Mouse (Mus musculus) forebrain, embryonic 13.5 days (tissue): ENCODE results near the gene Gap43. TPM values are rescaled to one million over a fixed set of nuclear protein-coding genes. Genes with fewer than 3 reads are reported as not detected.
"Not testable (repeated sequence)": the region's sequence is repeated elsewhere in the genome, so short reads cannot be mapped to it uniquely, and the experiment has no call there.

Source experiments
- ATAC-seq: fragments of 200-750 bp; cut with Nextera tagmentation; 2 replicates; pipeline ENCODE4 v1.8.0; 2017
- H3K27ac ChIP-seq: fragments of 300-500 bp; sonication (generic); 2 replicates; pipeline ENCODE4 v1.5.1; 2015; ENCODE audit warnings: inconsistent platforms, mild to moderate bottlenecking, moderate library complexity
- H3K27me3 ChIP-seq: fragments of 300-500 bp; sonication (generic); 2 replicates; pipeline ENCODE4 v1.6.1; 2015; ENCODE audit warnings: mild to moderate bottlenecking, inconsistent platforms
- H3K36me3 ChIP-seq: fragments of 300-500 bp; sonication (generic); 2 replicates; pipeline ENCODE4 v1.6.1; 2015; ENCODE audit warnings: mild to moderate bottlenecking, inconsistent platforms; ENCODE audit not compliant: poor library complexity, severe bottlenecking
- H3K4me1 ChIP-seq: fragments of 300-500 bp; sonication (generic); 2 replicates; pipeline ENCODE4 v1.6.1; 2015; ENCODE audit warnings: inconsistent platforms
- H3K4me2 ChIP-seq: fragments of 300-500 bp; sonication (generic); 2 replicates; pipeline ENCODE4 v1.6.1; 2015; ENCODE audit warnings: inconsistent platforms, mild to moderate bottlenecking, moderate library complexity
- H3K4me3 ChIP-seq: fragments of 300-500 bp; sonication (generic); 2 replicates; pipeline ENCODE4 v1.5.1; 2015; ENCODE audit warnings: mild to moderate bottlenecking, inconsistent platforms
- H3K9ac ChIP-seq: fragments of 300-500 bp; sonication (generic); 2 replicates; pipeline ENCODE4 v1.6.1; 2015; ENCODE audit warnings: mild to moderate bottlenecking, inconsistent platforms
- H3K9me3 ChIP-seq: fragments of 300-500 bp; sonication (generic); replicated peaks from 2 replicates; pipeline ENCODE4 v1.6.1; 2016; ENCODE audit warnings: inconsistent platforms
- WGBS: fragments of 180-500 bp; shearing (Covaris S2); methylation state at CpG from one replicate; pipeline ENCODE4 v1.1.7; 2015; 5-methylcytosine and 5-hydroxymethylcytosine counted together
- microRNA-seq: library from miRNA; unstranded; fragments of <30 nt; microRNA quantifications from one replicate; pipeline ENCODE4, GENCODE M21; 2016
- polyA plus RNA-seq: library from polyadenylated mRNA; unstranded; fragments of >200 nt; fragmentation: Nextera tagmentation; extraction: Ambion mirVana; gene quantifications from 2 replicates; pipeline ENCODE4 v1.2.1, GENCODE M21; 2015

Gene Gap43
- polyA plus RNA-seq, 1 experiment from 2014 or later: 408 TPM

DNA sequence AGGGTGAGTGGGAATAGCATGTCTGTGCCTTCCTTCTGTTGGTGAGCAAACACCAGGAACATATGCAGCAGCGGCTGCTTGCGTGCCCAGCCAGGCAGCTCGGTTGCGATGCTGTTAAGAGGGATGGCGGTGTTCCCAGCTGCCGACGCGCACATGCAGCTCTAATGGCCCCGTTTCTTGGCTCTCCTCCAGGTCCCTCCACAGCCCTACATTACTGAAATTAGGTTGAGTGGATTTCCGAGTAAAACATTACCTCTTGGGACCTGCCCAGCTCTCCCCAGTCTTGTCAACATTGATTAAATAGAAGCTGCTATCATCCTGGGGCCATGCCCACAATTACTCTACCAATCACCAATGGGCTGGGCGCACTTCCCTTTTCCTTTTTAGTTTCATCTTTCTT is 84.8 kb downstream of the Gap43 start:
- no peaks in the 10 kb centered on the region for H3K27me3 ChIP-seq
- H3K9me3 ChIP-seq: no peaks in the 10 kb centered on the region
- peak; percentile 86 for ATAC-seq
- H3K27ac ChIP-seq: peak overlapping the region; percentile 44
- H3K4me1 ChIP-seq: 0 out of 2 replicates have a peak, but pooled peaks cover 4% of the 10 kb centered on the region
- 65% methylated on average over 11 of the region's 11 CpGs for WGBS
- no peak overlapping the region for H3K9ac ChIP-seq
- H3K4me2 ChIP-seq: peak overlapping the region; percentile 14; the same call in 1 of the 2 replicates
- H3K4me3 ChIP-seq: no peak overlapping the region
- no peaks in the 10 kb centered on the region for H3K36me3 ChIP-seq

- no peak overlapping the region for H3K4me3 ChIP-seq
- WGBS: 86% methylated on average over 3 of the region's 3 CpGs
- peak; percentile 75 for ATAC-seq
- no peaks in the 10 kb centered on the region for H3K9me3 ChIP-seq
- peak overlapping the region; percentile 44 for H3K27ac ChIP-seq
- H3K4me1 ChIP-seq: 0 out of 2 replicates have a peak, but pooled peaks cover 4% of the 10 kb centered on the region
- no peak overlapping the region for H3K9ac ChIP-seq
- no peak overlapping the region for H3K4me2 ChIP-seq
- H3K36me3 ChIP-seq: no peaks in the 10 kb centered on the region
- H3K27me3 ChIP-seq: no peaks in the 10 kb centered on the region
Measured at GRCm38 (mm10) chr16:42255222-42255621, 85.2 kb downstream of the Gap43 start.

- 0 out of 2 replicates have a peak, but pooled peaks cover 4% of the 10 kb centered on the region for H3K4me1 ChIP-seq
- H3K9ac ChIP-seq: no peak overlapping the region
- no peaks in the 10 kb centered on the region for H3K9me3 ChIP-seq
- H3K36me3 ChIP-seq: no peaks in the 10 kb centered on the region
- H3K4me2 ChIP-seq: no peak overlapping the region
- H3K4me3 ChIP-seq: no peak overlapping the region
- no peaks in the 10 kb centered on the region for H3K27me3 ChIP-seq
- ATAC-seq: no peak
- no peak overlapping the region for H3K27ac ChIP-seq
- 83% methylated on average over 5 of the region's 5 CpGs for WGBS
Measured at GRCm38 (mm10) chr16:42252252-42252651, 88.2 kb downstream of the Gap43 start.

DNA sequence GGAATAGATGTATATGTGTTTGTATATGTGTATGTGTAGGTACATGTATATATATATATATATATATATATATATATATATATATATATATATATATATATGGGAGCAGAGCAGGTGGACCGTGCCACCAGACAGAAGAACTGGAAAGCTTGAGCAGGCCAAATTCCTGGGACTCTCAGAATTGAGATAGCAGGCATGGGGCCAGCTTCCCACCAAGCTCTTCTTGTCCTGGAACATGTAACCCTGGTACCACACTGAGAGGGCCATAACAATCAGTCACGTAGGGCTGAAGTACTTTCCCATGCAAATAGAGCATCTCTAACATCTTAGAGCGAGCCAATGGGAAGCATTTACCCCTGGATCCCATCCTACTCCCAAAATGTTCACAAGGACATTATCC is 96.3 kb downstream of the Gap43 start:
- 85% methylated on average over 3 of the region's 3 CpGs for WGBS
- H3K27ac ChIP-seq, H3K4me2 ChIP-seq, H3K9ac ChIP-seq, ATAC-seq, H3K4me3 ChIP-seq, H3K27me3 ChIP-seq, H3K9me3 ChIP-seq, H3K36me3 ChIP-seq, H3K4me1 ChIP-seq: not testable (repeated sequence)

DNA sequence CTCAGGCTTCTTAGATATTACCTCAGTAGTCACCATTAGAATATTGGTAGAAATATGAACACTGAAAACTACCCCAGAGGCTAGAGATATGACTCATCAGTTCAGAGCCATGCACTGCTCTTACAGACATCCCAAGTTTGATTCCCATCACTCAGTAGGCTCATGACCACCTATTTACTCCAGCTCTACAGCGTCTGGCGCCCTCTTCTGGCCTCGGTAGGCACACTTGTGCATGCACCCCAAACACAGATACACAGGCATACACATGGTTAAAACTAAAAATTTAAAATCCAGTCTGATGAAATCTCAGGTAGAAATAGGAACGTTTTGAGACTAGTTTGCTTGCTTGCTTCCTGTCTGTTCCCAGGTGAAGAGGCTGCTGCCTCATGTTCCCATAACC is 109.1 kb downstream of the Gap43 start:
- H3K27ac ChIP-seq: no peak overlapping the region
- H3K9me3 ChIP-seq: 0 out of 2 replicates have a peak, but pooled peaks cover 4% of the 10 kb centered on the region
- ATAC-seq: no peak
- H3K4me2 ChIP-seq: no peak overlapping the region
- H3K36me3 ChIP-seq: no peaks in the 10 kb centered on the region
- H3K4me3 ChIP-seq: no peak overlapping the region
- no peaks in the 10 kb centered on the region for H3K4me1 ChIP-seq
- H3K27me3 ChIP-seq: no peaks in the 10 kb centered on the region
- 81% methylated on average over 4 of the region's 4 CpGs for WGBS
- no peak overlapping the region for H3K9ac ChIP-seq

Small RNA genes within 50 kb of the gene (microRNA-seq; reads per million reads assigned to microRNA genes)
- gene Mir6540: 34.6 reads per million, percentile 37 among the genes with 10 or more reads in this experiment
